Mouse (Mus musculus) stomach, postnatal 0 days (tissue): ENCODE data around the gene Rab43.

ENCODE experiments used
- CTCF ChIP-seq: IDR thresholded peaks from 2 replicates; pipeline ENCODE4 v1.5.1; 2016; ENCODE audit warnings: antibody characterized with exemption, low read depth, mild to moderate bottlenecking, moderate library complexity
- EP300 ChIP-seq: optimal IDR thresholded peaks from 2 replicates; pipeline ENCODE3; 2016; ENCODE audit warnings: antibody characterized with exemption

DNA sequence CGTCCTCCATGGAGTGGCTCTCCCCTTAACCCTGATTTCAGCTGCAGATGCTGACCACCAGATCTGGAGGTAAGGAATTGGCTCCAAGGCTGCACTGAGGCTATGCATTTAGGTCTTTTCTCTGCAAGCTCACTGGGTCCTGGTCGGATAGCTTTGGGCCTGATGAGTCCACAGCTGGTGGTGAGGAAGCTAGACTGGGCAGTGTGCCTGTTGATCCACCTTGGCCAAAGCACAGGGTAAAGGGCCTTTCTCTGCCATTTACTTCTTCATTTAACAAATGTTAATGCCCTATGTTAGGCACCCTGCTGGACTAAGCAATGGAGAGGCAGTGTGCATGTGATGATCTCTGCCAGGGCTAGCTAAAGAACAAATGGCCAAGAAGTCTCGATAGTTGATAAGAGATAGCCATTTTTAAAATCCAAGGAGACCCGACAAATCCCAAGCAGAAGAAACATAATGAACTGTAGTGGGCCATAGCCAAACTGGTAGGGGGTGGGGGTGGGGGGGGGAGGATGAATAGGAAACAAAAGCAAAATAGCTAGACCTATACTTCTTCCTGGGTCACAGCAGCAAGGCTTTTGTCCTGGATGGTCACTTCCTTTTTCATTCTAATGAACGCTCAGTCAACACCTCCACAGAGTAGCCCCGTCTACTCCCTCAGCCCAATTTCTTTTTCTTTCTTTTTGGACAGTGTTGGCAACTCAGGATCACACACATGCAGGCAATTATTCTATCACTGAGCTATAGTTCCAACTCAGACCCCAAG lies 16.4 kb downstream of the Rab43 start:
- no peak for TF ChIP-seq EP300
- no peak for TF ChIP-seq CTCF
